Mouse (Mus musculus): ENCODE measurements around the gene Arrdc2. TPM values are rescaled to one million over a fixed set of nuclear protein-coding genes. Genes with fewer than 3 reads are reported as not detected.

Arrdc2 gene
- polyA plus RNA-seq, 1 experiment from 2014 or later: 8.3 TPM

DNA sequence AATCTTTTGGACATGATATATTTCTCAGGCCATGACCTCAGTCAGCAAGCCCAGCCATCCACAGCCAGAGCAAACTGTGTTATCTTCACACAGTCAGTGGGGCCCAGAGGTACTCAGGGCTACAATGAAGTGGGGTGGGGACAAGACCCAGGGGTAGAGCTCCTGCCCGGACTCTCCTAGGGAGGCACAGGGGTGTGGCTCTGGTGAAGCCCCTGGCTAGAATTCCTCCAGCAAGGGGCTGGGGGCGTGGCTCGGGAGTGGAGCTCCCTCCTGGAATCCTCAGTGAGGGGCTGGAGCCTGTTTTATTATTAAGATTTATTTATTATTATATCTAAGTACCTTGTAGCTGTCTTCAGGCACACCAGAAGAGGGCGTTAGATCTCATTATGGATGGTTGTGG, 36.9 kb upstream of the Arrdc2 start:
- H3K27ac ChIP-seq (ENCODE audit: low read length): no peak overlapping the region
- ATAC-seq: no peak
- no peaks in the 10 kb centered on the region for H3K36me3 ChIP-seq (ENCODE audit: control insufficient read depth, insufficient read depth, low read length)
- H3K4me3 ChIP-seq (ENCODE audit: low read length): no peak overlapping the region
- no peaks in the 10 kb centered on the region for H3K27me3 ChIP-seq (replicated peaks; ENCODE audit: control insufficient read depth, insufficient read depth, low read length)
- H3K4me1 ChIP-seq (ENCODE audit: control insufficient read depth, insufficient read depth, low read length): 0 out of 2 replicates have a peak, but pooled peaks cover 4% of the 10 kb centered on the region
- H3K9me3 ChIP-seq (ENCODE audit: control insufficient read depth, low read length): no peaks in the 10 kb centered on the region
- H3K9ac ChIP-seq (ENCODE audit: low read depth, low read length): no peak overlapping the region
- 44% methylated on average over 4 of the region's 4 CpGs for WGBS
- H3K4me2 ChIP-seq (ENCODE audit: low read depth, low read length): no peak overlapping the region

DNA sequence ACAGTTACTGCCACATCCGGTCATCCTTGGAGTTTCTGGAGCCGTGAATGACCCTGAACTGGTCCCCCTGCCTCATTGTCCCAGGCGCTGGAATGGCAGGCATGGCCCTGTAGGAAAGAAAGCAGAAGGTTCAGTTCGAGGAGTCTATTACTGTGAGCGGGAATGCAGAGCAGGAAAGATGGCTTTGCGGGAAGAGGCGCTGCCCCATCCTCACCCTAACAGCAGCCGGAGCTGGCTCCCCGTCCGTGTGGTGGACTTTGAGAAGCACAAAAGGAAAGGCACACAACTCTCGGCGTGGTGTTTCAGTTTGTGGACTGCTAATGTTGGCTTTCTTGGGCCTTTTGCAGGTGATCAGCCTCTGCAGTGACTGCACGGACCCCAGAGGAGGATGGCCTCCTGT, 34.9 kb upstream of the Arrdc2 start:
- Histone ChIP-seq H3K4me3 (ENCODE audit: low read length) (no peak overlapping the region), H3K27ac (ENCODE audit: low read length) (no peak overlapping the region), H3K4me1 (ENCODE audit: control insufficient read depth, insufficient read depth, low read length) (no peaks in the 10 kb centered on the region), H3K36me3 (ENCODE audit: control insufficient read depth, insufficient read depth, low read length) (no peaks in the 10 kb centered on the region), H3K9ac (ENCODE audit: low read depth, low read length) (no peak overlapping the region), H3K27me3 (replicated peaks; ENCODE audit: control insufficient read depth, insufficient read depth, low read length) (no peaks in the 10 kb centered on the region), H3K9me3 (ENCODE audit: control insufficient read depth, low read length) (no peaks in the 10 kb centered on the region), H3K4me2 (ENCODE audit: low read depth, low read length) (no peak overlapping the region)
- WGBS: 95% methylated on average over 13 of the region's 13 CpGs
- no peak for ATAC-seq

DNA sequence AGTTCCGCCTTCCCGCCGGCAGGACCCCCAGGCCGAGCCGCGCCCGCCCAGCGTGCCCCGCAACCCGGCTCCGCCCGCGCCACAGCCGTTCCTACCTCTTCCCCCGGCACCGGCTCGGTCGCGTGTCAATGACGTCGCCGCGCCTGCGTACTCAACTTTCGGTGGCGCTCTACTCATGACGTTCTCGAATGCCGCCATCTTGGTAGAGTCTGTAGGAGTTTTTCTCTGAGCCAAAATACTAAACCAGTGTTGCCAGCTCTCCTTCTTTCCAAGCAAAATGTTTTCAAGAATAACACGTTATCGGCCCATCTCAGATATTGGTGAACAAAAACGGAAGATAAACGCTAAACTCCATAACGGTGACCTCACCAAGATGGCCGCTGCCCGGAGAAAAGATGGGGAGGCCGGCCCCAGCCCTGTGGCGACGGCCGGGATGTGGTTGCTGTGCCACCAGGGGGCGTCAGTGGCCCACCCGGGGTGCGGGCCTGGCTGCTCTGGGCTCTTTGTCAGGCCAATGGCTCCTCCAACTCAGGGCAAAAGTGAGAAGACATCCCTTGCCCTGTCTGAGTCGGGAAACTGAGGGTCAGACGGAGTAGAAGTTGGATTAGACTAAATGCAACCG, 34.0 kb upstream of the Arrdc2 start, which contains the start of gene Ccdc124:
TSS of gene Ccdc124 (minus strand) at position 572 of the 622 bp plus-strand sequence.
- no peaks in the 10 kb centered on the region for H3K36me3 ChIP-seq (ENCODE audit: control insufficient read depth, insufficient read depth, low read length)
- 1% methylated on average over 46 of the region's 46 CpGs for WGBS
- H3K4me1 ChIP-seq (ENCODE audit: control insufficient read depth, insufficient read depth, low read length): peaks cover 9% of the 10 kb centered on the region
- no peaks in the 10 kb centered on the region for H3K27me3 ChIP-seq (replicated peaks; ENCODE audit: control insufficient read depth, insufficient read depth, low read length)
- H3K27ac ChIP-seq (ENCODE audit: low read length): peak within 1 kb of the TSS; percentile 74
- H3K9ac ChIP-seq (ENCODE audit: low read depth, low read length): peak within 1 kb of the TSS; percentile 84
- peak within 1 kb of the TSS; percentile 92 for H3K4me3 ChIP-seq (ENCODE audit: low read length)
- peak within 1 kb of the TSS; percentile 89 for H3K4me2 ChIP-seq (ENCODE audit: low read depth, low read length)
- no peaks in the 10 kb centered on the region for H3K9me3 ChIP-seq (ENCODE audit: control insufficient read depth, low read length)
- peak; percentile 91 for ATAC-seq

DNA sequence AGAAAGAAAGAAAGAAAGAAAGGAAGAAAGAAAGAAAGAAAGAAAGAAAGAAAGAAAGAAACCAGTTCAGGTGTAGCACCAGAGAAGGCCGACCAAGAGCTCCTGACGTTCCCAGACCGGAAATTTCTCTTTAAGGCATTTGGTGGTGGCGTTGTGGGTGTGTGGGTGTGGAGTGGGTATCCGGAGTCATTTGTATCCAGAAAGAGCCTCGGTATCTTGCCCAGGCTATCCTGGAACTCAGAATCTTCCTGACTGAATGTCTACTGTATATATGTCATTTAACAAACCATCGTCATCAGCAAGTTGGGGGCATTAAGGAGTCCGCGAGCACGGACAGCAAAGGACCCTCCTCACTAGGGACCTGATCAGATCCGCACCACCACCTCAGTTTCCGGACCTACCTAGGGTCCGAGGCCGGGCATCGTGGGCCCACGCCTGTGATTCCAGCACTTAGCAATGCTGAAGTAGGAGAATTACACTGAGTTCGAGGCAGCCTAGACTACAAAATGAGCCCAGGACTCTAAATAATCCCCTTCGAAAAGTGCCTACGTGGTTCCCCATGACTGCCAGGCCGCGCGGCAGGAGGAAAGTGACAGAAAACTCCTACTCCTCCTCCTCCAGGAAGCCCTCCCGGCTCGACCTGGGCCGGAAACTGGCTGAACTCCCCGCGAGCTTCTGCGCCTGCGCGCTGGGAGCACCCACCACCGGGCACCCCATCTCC, 33.3 kb upstream of the Arrdc2 start:
- H3K36me3 ChIP-seq (ENCODE audit: control insufficient read depth, insufficient read depth, low read length): no peaks in the 10 kb centered on the region
- H3K9ac ChIP-seq (ENCODE audit: low read depth, low read length): peak overlapping the region; percentile 84
- no peaks in the 10 kb centered on the region for H3K27me3 ChIP-seq (replicated peaks; ENCODE audit: control insufficient read depth, insufficient read depth, low read length)
- H3K4me2 ChIP-seq (ENCODE audit: low read depth, low read length): peak overlapping the region; percentile 89
- WGBS: 4% methylated on average over 31 of the region's 31 CpGs
- H3K4me1 ChIP-seq (ENCODE audit: control insufficient read depth, insufficient read depth, low read length): peaks cover 15% of the 10 kb centered on the region
- H3K4me3 ChIP-seq (ENCODE audit: low read length): peak overlapping the region; percentile 92
- peak overlapping the region; percentile 68 for H3K27ac ChIP-seq (ENCODE audit: low read length)
- no peaks in the 10 kb centered on the region for H3K9me3 ChIP-seq (ENCODE audit: control insufficient read depth, low read length)
- peak; percentile 1; the same call in 1 of the 2 replicates for ATAC-seq

DNA sequence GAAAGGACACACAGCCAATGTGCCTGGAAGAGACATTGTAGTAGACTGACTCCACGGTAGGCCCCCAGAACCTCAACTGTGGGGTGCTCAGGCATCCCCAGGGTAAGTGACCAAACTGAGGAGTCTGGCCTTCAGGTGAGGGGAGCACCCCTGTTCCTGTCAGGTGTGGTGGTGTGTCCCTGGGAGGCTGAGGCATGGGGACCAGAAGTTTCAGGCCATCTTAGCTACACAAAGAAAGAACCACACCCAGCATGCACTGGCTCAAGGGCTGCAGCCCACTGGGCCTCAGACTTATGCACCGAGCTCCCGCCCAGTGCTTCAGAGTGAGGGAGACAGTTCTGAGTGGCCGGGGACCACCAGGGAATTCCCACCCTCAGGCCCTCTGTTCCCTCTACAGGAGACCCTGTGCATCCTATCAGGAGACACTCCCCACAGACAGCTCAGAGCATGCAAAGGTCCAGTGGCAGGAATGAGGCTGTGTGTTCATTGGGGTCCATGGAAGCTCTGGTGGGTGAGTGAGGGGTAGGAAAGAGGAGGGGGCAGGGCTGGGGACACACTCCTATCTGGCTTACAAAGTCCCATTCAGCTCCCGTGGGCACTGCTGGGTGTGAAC, 31.8 kb upstream of the Arrdc2 start:
- no peak for ATAC-seq
- 85% methylated on average over 5 of the region's 5 CpGs for WGBS
- Histone ChIP-seq H3K27ac (ENCODE audit: low read length) (no peak overlapping the region), H3K4me3 (ENCODE audit: low read length) (no peak overlapping the region), H3K36me3 (ENCODE audit: control insufficient read depth, insufficient read depth, low read length) (no peaks in the 10 kb centered on the region), H3K4me2 (ENCODE audit: low read depth, low read length) (no peak overlapping the region), H3K27me3 (replicated peaks; ENCODE audit: control insufficient read depth, insufficient read depth, low read length) (no peaks in the 10 kb centered on the region), H3K9me3 (ENCODE audit: control insufficient read depth, low read length) (no peaks in the 10 kb centered on the region), H3K4me1 (ENCODE audit: control insufficient read depth, insufficient read depth, low read length) (peaks cover 18% of the 10 kb centered on the region), H3K9ac (ENCODE audit: low read depth, low read length) (no peak overlapping the region)

DNA sequence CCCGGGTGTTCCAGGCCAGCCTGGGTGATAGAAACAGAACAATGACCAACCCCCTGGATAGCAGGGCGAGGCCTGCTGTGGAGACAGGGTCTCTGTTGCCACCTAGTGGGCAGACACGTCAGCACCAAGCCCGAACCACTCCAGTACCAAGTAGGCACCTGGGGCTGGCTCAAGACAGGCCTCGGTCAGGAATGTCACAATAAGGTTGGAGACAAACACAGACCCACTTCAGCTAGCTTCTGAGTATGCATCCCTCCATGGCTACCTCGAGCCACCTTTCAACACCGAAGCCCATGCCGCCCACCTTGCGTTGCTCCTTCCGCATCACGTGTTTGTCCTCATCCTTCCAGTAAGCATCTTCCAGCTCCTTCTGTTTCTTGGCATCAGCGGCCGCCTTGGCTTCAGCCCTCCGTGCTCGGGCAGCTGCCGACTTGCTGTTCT, 30.1 kb upstream of the Arrdc2 start:
- H3K9me3 ChIP-seq (ENCODE audit: control insufficient read depth, low read length): no peaks in the 10 kb centered on the region
- no peak overlapping the region for H3K4me2 ChIP-seq (ENCODE audit: low read depth, low read length)
- peaks cover 26% of the 10 kb centered on the region for H3K4me1 ChIP-seq (ENCODE audit: control insufficient read depth, insufficient read depth, low read length)
- 0 out of 2 replicates have a peak, but pooled peaks cover 1% of the 10 kb centered on the region for H3K27me3 ChIP-seq (replicated peaks; ENCODE audit: control insufficient read depth, insufficient read depth, low read length)
- 0 out of 2 replicates have a peak overlapping the region, but pooled peaks have one; percentile 43 for H3K9ac ChIP-seq (ENCODE audit: low read depth, low read length)
- no peak overlapping the region for H3K4me3 ChIP-seq (ENCODE audit: low read length)
- H3K36me3 ChIP-seq (ENCODE audit: control insufficient read depth, insufficient read depth, low read length): no peaks in the 10 kb centered on the region
- H3K27ac ChIP-seq (ENCODE audit: low read length): no peak overlapping the region
- WGBS: 52% methylated on average over 16 of the region's 16 CpGs
- ATAC-seq: 0 out of 2 replicates have a peak, but pooled peaks have one; percentile 9

DNA sequence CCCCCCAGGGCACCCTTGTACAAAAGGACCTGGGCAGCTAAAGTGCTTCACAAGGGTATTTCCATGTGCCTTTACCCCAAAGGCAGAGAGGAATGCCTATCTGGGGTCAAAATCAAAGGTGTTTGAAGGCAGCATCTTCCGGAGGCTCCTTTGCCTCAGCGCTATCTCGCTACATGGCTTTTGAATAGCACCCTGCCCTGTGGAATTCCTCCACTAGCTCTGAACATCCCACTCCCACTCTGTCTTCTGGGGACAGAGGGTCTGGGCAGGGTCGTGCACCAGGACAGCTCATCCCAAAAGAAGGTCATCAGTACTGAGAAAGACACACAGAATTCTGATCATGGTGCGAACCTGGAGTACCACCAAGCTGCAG, 29.7 kb upstream of the Arrdc2 start:
- Histone ChIP-seq H3K9ac (ENCODE audit: low read depth, low read length) (peak overlapping the region; percentile 43), H3K4me2 (ENCODE audit: low read depth, low read length) (peak overlapping the region; percentile 45; the same call in 1 of the 2 replicates), H3K36me3 (ENCODE audit: control insufficient read depth, insufficient read depth, low read length) (no peaks in the 10 kb centered on the region), H3K27ac (ENCODE audit: low read length) (no peak overlapping the region), H3K9me3 (ENCODE audit: control insufficient read depth, low read length) (no peaks in the 10 kb centered on the region), H3K4me1 (ENCODE audit: control insufficient read depth, insufficient read depth, low read length) (peaks cover 30% of the 10 kb centered on the region), H3K4me3 (ENCODE audit: low read length) (no peak overlapping the region; the same call in 1 of the 2 replicates), H3K27me3 (replicated peaks; ENCODE audit: control insufficient read depth, insufficient read depth, low read length) (0 out of 2 replicates have a peak, but pooled peaks cover 4% of the 10 kb centered on the region)
- ATAC-seq: no peak
- 42% methylated on average over 5 of the region's 5 CpGs for WGBS

DNA sequence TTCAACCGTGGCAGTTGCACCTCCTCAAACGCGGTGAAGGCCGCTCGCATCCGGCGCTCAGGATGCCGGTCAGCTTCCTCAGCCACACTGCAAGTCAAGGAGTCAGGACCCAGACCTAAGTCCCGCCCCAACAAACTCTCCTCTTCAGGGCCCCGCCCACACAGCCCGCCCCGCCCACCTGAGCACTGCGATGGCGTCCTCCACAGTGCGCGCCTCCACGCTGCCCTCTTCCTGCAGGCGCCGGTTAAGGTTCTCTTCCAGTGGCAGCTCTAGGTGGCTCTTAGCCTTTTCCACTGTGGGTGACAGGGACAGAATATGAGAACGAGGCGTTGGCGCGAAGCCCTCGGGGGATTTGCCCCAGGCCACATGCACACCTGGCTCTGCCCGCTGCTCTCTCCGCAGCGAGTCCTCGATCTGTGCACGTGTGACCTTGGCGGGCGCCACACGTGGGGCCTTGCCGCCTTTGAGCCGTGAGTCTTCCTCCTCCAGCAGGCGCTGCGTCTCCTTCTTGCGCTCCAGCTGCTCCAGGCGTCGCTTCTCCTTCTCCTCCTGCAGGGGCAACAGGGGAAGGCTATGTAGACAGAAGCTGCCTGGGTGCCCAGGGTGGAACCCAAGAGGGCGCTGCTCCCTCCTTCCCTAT, 29.2 kb upstream of the Arrdc2 start:
- Histone ChIP-seq H3K36me3 (ENCODE audit: control insufficient read depth, insufficient read depth, low read length) (no peaks in the 10 kb centered on the region), H3K27ac (ENCODE audit: low read length) (peak overlapping the region; percentile 7; the same call in 1 of the 2 replicates), H3K9ac (ENCODE audit: low read depth, low read length) (peak overlapping the region; percentile 43), H3K27me3 (replicated peaks; ENCODE audit: control insufficient read depth, insufficient read depth, low read length) (peaks cover 6% of the 10 kb centered on the region; the same call in 1 of the 2 replicates), H3K9me3 (ENCODE audit: control insufficient read depth, low read length) (no peaks in the 10 kb centered on the region), H3K4me3 (ENCODE audit: low read length) (peak overlapping the region; percentile 28), H3K4me2 (ENCODE audit: low read depth, low read length) (peak overlapping the region; percentile 45), H3K4me1 (ENCODE audit: control insufficient read depth, insufficient read depth, low read length) (peaks cover 32% of the 10 kb centered on the region)
- no peak for ATAC-seq
- 19% methylated on average over 40 of the region's 40 CpGs for WGBS

DNA sequence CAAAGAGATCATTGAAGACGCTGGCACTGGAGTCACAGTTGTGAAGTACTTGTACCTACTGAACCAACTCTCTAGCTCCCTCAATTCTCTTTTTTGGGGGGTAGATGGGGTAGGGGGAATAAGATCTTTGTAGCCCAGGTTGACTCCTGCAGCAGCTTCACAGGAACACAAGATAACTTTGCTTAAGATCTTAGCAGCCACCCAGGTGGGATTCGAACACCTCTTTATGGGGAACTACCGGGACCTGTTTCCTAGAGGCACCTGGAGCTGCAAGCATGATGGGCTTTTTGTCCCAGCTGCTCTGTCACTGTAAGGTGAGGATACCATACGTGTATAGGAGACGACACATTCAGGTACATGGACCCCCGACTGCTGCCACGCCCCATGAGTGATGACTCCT, 27.0 kb upstream of the Arrdc2 start:
- Histone ChIP-seq H3K9me3 (ENCODE audit: control insufficient read depth, low read length) (no peaks in the 10 kb centered on the region), H3K36me3 (ENCODE audit: control insufficient read depth, insufficient read depth, low read length) (no peaks in the 10 kb centered on the region), H3K27me3 (replicated peaks; ENCODE audit: control insufficient read depth, insufficient read depth, low read length) (peaks cover 24% of the 10 kb centered on the region), H3K9ac (ENCODE audit: low read depth, low read length) (no peak overlapping the region), H3K4me1 (ENCODE audit: control insufficient read depth, insufficient read depth, low read length) (peaks cover 46% of the 10 kb centered on the region), H3K4me3 (ENCODE audit: low read length) (no peak overlapping the region), H3K4me2 (ENCODE audit: low read depth, low read length) (no peak overlapping the region), H3K27ac (ENCODE audit: low read length) (no peak overlapping the region)
- WGBS: 84% methylated on average over 7 of the region's 7 CpGs
- no peak for ATAC-seq
